Mouse (Mus musculus) forebrain, embryonic 11.5 days (tissue): ENCODE data around the gene Slco1a1. TPM values are rescaled to one million over a fixed set of nuclear protein-coding genes. Genes with fewer than 3 reads are reported as not detected.
"Not testable (repeated sequence)": the region's sequence is repeated elsewhere in the genome, so short reads cannot be mapped to it uniquely, and the experiment has no call there.

Experiments
- ATAC-seq: fragments of 200-750 bp; cut with Nextera tagmentation; replicated peaks from 2 replicates; pipeline ENCODE4 v1.8.0; 2017; ENCODE audit warnings: moderate TSS enrichment; ENCODE audit not compliant: low FRiP score
- DNase-seq: peaks from one replicate; pipeline ENCODE4 v3.0.0-alpha.2; 2017; ENCODE audit warnings: low spot score
- H3K27ac ChIP-seq: fragments of 300-500 bp; sonication (generic); 2 replicates; pipeline ENCODE4 v1.5.1; 2014; ENCODE audit warnings: low read depth, low read length
- H3K27me3 ChIP-seq: fragments of 300-500 bp; sonication (generic); 2 replicates; pipeline ENCODE4 v1.6.1; 2014; ENCODE audit warnings: mild to moderate bottlenecking, low read length, mixed read lengths; ENCODE audit not compliant: control insufficient read depth, insufficient read depth
- H3K36me3 ChIP-seq: fragments of 300-500 bp; sonication (generic); 2 replicates; pipeline ENCODE4 v1.6.1; 2014; ENCODE audit warnings: mild to moderate bottlenecking, low read length, moderate library complexity, mixed read lengths; ENCODE audit not compliant: control insufficient read depth, insufficient read depth
- H3K4me1 ChIP-seq: fragments of 300-500 bp; sonication (generic); replicated peaks from 2 replicates; pipeline ENCODE4 v1.6.1; 2014; ENCODE audit warnings: low read length, mixed read lengths; ENCODE audit not compliant: control insufficient read depth, insufficient read depth
- H3K4me2 ChIP-seq: fragments of 300-500 bp; sonication (generic); 2 replicates; pipeline ENCODE4 v1.6.1; 2014; ENCODE audit warnings: low read depth, mild to moderate bottlenecking, low read length, moderate library complexity, mixed read lengths; ENCODE audit not compliant: severe bottlenecking
- H3K4me3 ChIP-seq: fragments of 300-500 bp; sonication (generic); 2 replicates; pipeline ENCODE4 v1.5.1; 2014; ENCODE audit warnings: low read depth, low read length
- H3K9ac ChIP-seq: fragments of 300-500 bp; sonication (generic); 2 replicates; pipeline ENCODE4 v1.6.1; 2014; ENCODE audit warnings: low read length
- H3K9me3 ChIP-seq: fragments of 300-500 bp; sonication (generic); 2 replicates; pipeline ENCODE4 v1.6.1; 2016; ENCODE audit warnings: low read length, mixed read lengths; ENCODE audit not compliant: control insufficient read depth
- WGBS: fragments of 180-500 bp; shearing (Covaris S2); extraction: QIAGEN DNeasy Blood & Tissue Kit; methylation state at CpG from one replicate; pipeline ENCODE4 v1.1.7; 2014; 5-methylcytosine and 5-hydroxymethylcytosine counted together
- polyA plus RNA-seq: library from polyadenylated mRNA; unstranded; fragments of >200 nt; fragmentation: Nextera tagmentation; extraction: Ambion mirVana; gene quantifications from 2 replicates; pipeline ENCODE4 v1.2.1, GENCODE M21; 2014

Slco1a1 gene
- polyA plus RNA-seq, 1 experiment from 2014 or later, result not detected

- ATAC-seq (no peak), DNase-seq (no peak)
- no peak overlapping the region for H3K9ac ChIP-seq
- H3K4me2 ChIP-seq, result no peak overlapping the region
- H3K27ac ChIP-seq, result no peak overlapping the region
- H3K9me3 ChIP-seq, result no peaks in the 10 kb centered on the region
- no peaks in the 10 kb centered on the region for H3K27me3 ChIP-seq
- H3K4me1 ChIP-seq, result no peaks in the 10 kb centered on the region
- 76% methylated on average over 2 of the region's 2 CpGs for WGBS
- H3K4me3 ChIP-seq, result no peak overlapping the region
- no peaks in the 10 kb centered on the region for H3K36me3 ChIP-seq
Observed at GRCm38 (mm10) chr6:141888248-141888647, 58.5 kb downstream of the Slco1a1 start.

DNA sequence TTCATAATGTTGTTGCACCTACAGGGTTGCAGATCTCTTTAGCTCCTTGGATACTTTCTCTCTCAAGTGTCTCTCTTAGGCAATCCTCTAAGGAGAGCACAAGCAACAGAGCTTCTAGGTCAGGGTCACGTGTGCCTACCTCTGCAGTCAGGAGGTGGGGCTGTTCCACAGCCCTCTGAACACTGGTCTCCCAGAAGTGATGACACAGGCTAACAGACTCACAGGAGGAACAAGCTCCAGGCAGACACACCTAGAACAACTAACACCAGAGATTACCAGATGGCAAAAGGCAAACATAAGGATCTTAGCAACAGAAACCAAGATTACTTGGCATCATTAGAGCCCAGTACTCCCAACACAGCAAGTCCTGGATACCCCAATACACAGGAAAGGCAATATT is 64.2 kb downstream of the Slco1a1 start:
- H3K36me3 ChIP-seq, result no peaks in the 10 kb centered on the region
- H3K4me2 ChIP-seq, result no peak overlapping the region
- H3K4me1 ChIP-seq, result no peaks in the 10 kb centered on the region
- DNase-seq, result no peak
- no peaks in the 10 kb centered on the region for H3K27me3 ChIP-seq
- no peak for ATAC-seq
- no peak overlapping the region for H3K9ac ChIP-seq
- H3K27ac ChIP-seq, result no peak overlapping the region
- WGBS, result 67% methylated on average over 1 of the region's 1 CpGs
- no peak overlapping the region for H3K4me3 ChIP-seq
- no peaks in the 10 kb centered on the region for H3K9me3 ChIP-seq

GRCm38 (mm10) chr6:141875742-141876141 is 71.0 kb downstream of the Slco1a1 start:
- H3K9me3 ChIP-seq, ATAC-seq, H3K4me3 ChIP-seq, H3K36me3 ChIP-seq, H3K27ac ChIP-seq, H3K4me1 ChIP-seq, H3K4me2 ChIP-seq, DNase-seq, H3K27me3 ChIP-seq, H3K9ac ChIP-seq: not testable (repeated sequence)
- 90% methylated on average over 4 of the region's 4 CpGs for WGBS

- ATAC-seq (no peak), DNase-seq (no peak)
- 81% methylated on average over 2 of the region's 2 CpGs for WGBS
- Histone ChIP-seq H3K36me3 (no peaks in the 10 kb centered on the region), H3K27ac (no peak overlapping the region), H3K27me3 (no peaks in the 10 kb centered on the region), H3K4me1 (no peaks in the 10 kb centered on the region), H3K4me3 (no peak overlapping the region), H3K9me3 (no peaks in the 10 kb centered on the region), H3K9ac (no peak overlapping the region), H3K4me2 (no peak overlapping the region)
Observed at GRCm38 (mm10) chr6:141871711-141872110, 75.1 kb downstream of the Slco1a1 start.

DNA sequence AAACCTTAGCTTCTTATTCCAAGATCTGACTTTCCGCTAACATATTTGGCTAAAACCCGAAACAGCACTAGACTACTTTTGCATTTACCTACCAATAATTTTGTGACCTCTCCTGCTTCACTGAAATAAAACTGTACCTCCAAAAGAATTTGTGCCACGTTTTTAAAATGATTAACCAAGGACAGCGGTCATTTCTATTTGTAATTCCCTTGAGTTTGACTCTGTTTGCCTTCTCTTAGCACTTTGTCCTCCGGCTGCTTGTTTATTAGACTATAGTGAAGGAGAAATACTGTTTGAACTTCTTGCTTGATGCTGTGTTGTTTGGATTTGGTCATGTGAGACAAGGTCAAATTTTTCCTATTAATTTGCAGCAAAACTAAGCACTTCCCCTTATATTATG is 78.0 kb downstream of the Slco1a1 start:
- Histone ChIP-seq H3K9me3 (no peaks in the 10 kb centered on the region), H3K4me2 (no peak overlapping the region), H3K9ac (no peak overlapping the region), H3K27ac (no peak overlapping the region), H3K36me3 (no peaks in the 10 kb centered on the region), H3K4me1 (no peaks in the 10 kb centered on the region), H3K4me3 (no peak overlapping the region), H3K27me3 (no peaks in the 10 kb centered on the region)
- ATAC-seq, result no peak
- 88% methylated on average over 5 of the region's 5 CpGs for WGBS
- no peak for DNase-seq

GRCm38 (mm10) chr6:141866026-141866425 is 80.7 kb downstream of the Slco1a1 start:
- 91% methylated on average over 5 of the region's 5 CpGs for WGBS
- Histone ChIP-seq H3K36me3 (no peaks in the 10 kb centered on the region), H3K9me3 (no peaks in the 10 kb centered on the region), H3K4me2 (no peak overlapping the region), H3K27me3 (no peaks in the 10 kb centered on the region), H3K9ac (no peak overlapping the region), H3K4me3 (no peak overlapping the region), H3K27ac (no peak overlapping the region), H3K4me1 (no peaks in the 10 kb centered on the region)
- DNase-seq, result no peak
- ATAC-seq, result no peak

GRCm38 (mm10) chr6:141857735-141858531 is 88.8 kb downstream of the Slco1a1 start:
- no peak for ATAC-seq
- Histone ChIP-seq H3K27me3 (no peaks in the 10 kb centered on the region), H3K9me3 (no peaks in the 10 kb centered on the region), H3K9ac (no peak overlapping the region), H3K27ac (no peak overlapping the region), H3K4me1 (no peaks in the 10 kb centered on the region), H3K4me3 (no peak overlapping the region), H3K36me3 (no peaks in the 10 kb centered on the region), H3K4me2 (no peak overlapping the region)
- WGBS, result 89% methylated on average over 8 of the region's 8 CpGs
- DNase-seq, result no peak
